Mouse (Mus musculus): ENCODE data around the gene Mepe.

The Mepe gene

DNA sequence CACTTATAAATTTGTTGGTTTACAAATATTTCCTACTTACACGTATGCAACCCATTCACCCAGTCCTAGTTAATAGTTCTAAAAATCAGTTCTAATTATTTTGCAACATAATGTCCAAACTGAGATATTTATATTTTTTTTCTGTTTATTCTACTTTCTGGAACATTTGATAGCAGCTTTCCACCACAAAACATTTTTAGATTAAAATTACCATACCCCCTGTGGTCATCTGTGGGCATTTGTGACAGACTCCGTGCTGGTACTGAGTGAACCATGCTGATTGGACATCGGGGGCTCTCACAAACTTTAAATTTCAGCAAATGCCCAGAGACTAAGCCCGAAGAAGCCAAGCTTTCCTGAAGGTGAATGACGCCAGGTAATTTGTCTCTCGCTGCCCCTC, at the start of gene Mepe:
Gene Mepe (plus strand): TSS at position 301 of the 400 bp plus-strand sequence.
- no peak for DNase-seq (ENCODE audit: low spot score)

DNA sequence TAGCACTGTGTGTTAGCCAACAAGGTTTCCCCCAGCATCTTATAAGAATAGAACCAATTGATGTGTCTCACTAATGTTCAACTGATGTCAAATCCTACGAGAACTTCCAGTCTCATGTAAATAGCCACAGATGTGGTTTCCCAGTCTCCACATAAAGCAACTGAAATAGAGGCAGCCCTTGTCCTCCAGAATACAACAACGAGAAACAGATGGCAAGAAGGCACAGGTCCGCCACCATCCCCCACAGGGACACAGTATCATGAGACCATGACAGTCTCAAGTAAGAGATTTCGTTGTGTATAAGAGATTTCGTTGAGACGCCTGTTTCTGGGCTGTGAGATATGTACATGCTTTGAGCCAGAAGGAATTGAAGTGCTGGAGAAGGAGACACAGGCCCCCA, 30.9 kb upstream of the Mepe start:
- no peak for DNase-seq (ENCODE audit: low spot score)

DNA sequence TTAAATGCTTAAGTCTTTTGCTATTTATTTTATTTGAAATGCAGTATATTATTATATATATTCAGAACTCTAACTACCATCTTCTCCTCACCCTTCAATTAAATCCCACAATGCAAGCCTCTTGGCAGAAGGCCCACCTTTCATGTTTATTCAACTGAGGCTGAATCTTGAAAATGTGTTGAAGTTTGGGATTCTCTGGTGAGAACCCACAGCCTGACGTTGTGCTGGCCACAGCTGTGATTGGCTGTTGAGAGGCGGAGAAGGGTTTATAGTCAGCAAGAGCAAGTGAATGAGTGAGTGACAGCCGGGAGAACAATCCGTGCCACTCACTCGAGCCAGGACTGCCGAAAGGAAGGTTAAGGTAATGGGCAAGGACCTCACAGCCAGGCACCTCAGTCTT, 26.1 kb upstream of the Mepe start, which contains the start of gene Ibsp:
Gene Ibsp (plus strand): TSS at position 178 of the 400 bp plus-strand sequence.
- DNase-seq (ENCODE audit: low spot score), result no peak

DNA sequence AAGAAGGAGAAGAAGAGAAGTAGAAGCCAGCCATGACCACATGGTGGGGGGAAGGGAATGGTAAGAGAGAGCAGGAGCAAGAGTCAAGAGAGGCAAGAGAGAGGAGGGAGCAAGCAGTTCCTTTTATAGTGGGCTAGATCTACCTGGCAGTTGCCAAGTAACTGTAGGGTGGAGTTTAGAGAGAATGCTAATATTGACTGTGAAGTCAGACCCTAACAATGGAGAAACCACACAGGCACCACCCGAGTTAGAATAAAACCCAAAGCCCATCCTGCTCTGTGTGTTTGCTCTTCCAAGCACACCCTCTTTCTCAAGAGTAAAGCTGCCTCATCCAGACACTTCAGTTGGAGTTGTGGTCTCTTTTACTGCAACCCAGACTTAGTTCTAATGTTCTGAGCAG, 11.1 kb upstream of the Mepe start:
- DNase-seq (ENCODE audit: low spot score), result no peak

DNA sequence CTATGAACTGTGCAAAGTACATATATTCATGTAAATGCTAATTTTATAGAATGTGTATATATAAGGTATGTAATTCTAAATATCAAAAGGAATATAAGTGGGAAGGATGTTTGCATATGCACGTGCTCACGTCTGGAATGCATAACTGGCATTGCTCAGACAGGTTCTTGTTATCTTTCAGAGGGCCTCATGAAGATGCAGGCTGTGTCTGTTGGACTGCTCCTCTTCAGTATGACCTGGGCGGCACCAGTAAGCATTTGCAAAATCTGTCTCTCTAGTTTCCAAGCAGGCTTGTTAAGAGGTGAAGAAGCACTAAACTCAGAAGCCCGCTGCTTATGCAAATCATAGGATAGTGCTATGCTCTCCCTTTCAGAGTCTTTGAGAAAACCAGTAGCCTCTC, 1.8 kb downstream of the Mepe start:
- no peak for DNase-seq (ENCODE audit: low spot score)

DNA sequence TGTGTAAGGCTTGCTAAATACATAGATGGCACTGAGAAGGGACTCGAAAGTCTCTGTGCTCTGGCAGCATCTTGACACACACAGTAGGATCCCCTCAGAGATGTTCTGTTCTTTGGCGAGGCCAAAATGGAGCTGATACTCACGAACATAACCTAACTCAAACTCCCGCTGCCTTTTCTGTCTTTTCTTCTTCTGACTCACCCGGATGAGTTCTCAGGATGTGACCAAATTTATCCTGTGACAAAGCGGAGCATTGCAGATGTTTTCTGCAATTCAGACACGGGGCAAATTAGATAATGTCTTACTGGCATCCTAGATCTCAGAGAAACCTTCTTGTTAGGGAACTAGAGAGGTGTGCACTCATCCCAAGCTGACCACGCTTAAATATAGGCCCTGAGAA, 2.3 kb downstream of the Mepe start:
- no peak for DNase-seq (ENCODE audit: low spot score)

DNA sequence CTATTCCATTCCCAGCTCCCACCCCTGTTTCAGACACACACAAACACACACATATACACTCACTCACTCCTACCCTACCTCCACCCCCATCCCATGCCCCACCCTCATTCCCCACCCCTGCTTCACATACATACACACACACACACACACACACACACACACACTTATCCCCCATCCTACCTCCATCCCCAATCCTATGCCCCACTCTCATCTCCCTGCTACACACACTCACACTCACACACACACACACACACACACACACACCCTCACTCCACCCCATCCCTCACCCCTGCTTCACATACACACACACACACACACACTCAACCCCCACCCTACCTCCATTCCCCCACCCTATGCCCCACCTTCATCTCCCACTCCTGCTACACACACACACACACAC, 2.7 kb downstream of the Mepe start:
- DNase-seq (ENCODE audit: low spot score), result no peak

DNA sequence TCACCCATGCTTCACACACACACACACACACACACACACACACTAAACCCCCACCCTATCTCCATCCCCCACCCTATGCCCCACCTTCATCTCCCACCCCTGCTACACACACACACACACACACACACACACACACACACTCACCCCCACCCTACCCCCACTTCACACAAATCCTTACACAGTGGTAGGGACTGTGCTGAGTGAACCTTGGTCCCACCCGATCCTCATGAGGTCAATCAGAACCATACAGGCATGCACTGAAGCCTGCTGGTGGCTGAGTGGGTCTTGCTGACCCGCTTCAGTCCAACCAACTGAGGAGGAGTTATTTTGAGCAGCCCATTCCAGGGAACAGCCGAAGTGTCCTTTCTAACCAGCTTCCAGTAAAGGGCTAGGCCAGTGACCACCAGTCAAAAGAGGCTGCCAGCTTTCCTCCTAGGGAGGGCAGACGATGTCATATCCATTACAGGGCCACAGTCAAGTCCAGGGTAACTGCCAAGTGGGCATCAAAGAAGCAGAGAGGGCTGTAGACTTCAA, 3.3 kb downstream of the Mepe start:
- peak; percentile 26 for DNase-seq (ENCODE audit: low spot score)

DNA sequence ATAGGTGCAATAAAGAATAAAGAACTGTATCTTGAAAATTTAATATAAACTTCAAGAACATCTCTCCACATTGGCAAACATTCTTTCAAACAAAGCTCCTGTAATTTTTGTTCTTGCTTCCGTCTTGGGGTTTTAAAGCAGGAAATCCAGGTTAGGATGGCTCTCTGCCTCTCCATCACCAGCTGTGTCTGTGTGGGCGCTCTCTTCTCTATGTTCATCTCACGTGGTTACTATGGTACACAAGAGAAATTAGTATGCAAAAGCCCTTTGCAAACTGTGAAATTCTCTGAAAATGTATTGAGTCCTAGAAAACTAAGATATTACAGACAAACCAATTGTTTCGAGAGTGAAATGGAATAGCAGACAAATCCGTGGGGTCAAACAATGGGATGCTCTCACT, 4.3 kb downstream of the Mepe start:
- DNase-seq (ENCODE audit: low spot score), result no peak

DNA sequence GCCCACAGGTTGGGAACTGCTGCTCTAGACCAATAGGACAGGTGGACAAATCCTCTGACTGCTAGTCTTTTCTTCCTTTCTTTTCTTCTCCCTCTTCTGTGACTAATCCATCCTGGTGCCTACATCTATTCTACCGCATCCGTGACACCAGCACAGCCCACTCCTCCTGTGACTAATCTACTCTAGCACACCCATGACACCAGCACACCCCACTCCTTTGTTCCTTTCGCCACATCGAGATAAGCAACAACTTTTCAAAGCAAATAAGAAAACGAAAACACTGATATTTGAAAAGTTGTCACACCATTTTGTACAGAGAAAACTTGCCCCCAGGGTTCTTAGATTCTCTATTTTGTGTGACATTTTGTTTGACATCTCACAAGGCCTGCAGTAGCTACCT, 5.0 kb downstream of the Mepe start:
- peak; percentile 7 for DNase-seq (ENCODE audit: low spot score)

DNA sequence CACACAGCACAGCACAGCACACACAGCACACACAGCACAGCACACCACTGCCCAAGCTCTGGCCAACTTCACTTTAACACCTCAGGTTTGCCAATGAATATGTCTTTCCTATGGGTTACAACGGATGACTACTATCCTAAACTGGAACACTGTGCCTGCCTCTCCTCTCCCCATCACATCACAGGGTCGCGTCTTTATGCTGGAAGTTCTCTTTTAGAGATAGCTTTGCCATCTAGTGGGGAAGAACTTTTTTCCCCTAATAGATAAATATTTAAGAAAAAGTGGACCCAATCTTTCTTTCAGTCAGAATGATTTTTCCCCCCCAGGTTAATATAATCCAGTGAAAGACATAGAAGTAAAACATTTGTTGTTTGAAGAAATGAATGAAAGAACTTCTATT, 7.2 kb downstream of the Mepe start:
- DNase-seq (ENCODE audit: low spot score), result no peak

DNA sequence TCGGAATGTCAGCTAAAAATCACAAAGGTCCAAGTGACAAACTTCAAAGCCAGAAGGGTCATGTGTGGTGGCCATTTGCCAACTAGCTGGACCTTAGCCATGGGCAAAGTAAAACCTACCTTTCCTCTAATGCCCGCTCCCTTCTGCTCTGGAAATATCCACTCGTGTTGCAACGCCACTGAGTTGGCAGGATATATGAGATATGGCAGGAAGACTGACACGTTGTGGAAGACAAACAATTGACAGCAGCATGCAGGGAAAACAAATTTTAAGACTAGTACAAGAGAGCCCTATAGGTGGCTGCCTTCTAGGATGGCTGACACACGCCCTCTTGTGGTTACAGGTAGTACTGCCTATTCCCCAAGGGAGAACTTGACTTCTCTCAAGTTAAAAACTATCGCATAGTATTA, 8.1 kb downstream of the Mepe start:
- peak; percentile 83 for DNase-seq (ENCODE audit: low spot score)

DNA sequence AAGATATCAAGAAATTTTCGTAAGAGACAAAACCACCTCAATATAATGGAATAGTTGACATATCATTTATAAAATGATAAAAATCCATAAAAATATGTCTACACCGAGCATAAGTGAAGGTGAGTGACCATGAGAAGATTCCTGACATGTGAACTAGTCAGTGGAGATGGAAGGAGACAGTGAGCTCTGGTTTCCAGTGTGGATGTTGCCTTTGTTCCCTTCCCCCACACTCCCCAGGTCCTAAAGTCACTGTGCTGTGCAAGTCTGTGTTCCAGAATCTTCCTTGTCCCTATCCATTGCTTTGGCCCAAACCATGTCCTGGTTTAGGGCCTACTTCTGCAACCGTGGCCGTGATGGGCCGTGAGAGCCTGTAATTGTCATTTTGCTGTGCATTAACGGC, 8.5 kb downstream of the Mepe start:
- DNase-seq (ENCODE audit: low spot score), result no peak

DNA sequence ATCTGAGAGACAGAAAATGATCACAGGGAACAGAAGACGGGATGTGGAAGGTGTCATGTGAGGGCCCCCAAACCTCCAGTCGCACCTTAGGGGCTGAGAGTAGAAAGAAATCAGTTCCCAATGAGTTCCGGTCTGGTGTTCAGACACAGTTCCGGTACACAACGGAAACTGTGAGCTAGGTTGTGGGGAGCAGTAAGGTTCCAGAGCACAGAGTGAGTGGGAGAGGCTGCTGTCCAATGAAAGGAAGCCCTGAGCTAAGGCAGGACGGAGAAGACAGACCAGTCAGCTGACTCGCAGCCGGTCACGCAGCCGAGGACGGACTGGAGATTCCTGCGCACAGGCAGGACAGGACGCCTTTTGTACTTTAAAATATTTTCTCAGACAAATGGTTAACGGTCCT, 9.4 kb downstream of the Mepe start:
- DNase-seq (ENCODE audit: low spot score), result no peak

DNA sequence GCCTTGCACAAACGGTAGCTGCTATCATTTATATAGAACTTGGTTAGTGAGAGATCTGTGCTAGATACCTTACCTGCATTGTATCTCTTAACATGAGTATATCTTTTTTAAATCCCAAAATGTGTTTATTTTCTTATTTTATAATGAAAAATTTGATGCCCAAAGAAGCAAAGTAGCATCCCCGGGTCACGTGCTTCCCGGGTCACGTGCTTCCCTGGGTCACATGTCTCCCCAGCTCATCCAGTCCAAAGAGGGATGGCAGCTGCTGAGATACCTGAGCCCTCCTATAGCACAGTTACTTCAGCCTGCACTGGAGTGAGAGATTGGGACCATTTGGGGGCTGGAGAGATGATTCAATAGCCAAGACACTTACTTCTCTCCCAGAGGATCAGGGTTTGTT, 10.8 kb downstream of the Mepe start:
- no peak for DNase-seq (ENCODE audit: low spot score)

DNA sequence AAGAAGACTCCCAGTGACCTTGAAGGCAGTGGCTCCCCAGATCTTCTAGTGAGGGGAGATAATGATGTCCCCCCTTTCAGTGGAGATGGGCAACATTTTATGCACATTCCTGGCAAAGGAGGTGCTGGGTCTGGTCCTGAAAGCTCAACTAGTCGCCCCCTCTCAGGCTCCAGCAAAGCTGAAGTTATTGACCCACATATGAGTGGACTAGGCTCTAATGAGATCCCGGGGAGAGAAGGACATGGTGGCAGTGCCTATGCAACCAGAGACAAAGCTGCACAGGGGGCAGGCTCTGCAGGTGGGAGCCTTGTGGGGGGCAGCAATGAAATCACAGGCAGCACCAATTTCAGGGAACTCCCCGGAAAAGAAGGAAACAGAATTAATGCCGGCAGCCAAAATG, 12.4 kb downstream of the Mepe start:
- DNase-seq (ENCODE audit: low spot score), result no peak

DNA sequence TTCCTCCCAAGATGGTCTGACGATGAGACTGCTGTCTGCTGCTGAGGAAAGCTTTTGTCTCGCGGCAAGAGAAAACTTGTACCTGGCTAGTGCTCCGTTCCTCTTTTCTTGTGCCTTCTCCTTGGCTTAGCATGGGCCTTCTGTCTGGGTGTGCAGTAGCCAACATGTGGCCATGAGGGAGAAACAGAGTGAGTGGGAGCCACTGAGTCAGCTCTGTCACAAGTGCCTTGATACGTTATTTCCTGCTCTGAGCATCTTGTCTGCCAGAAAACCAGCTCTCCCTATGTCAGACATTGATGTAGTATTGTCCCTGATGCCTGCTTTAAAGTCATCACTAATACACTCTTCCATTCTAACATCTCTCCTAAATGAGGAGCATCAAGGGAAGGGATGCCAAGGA, 13.9 kb downstream of the Mepe start:
- no peak for DNase-seq (ENCODE audit: low spot score)

DNA sequence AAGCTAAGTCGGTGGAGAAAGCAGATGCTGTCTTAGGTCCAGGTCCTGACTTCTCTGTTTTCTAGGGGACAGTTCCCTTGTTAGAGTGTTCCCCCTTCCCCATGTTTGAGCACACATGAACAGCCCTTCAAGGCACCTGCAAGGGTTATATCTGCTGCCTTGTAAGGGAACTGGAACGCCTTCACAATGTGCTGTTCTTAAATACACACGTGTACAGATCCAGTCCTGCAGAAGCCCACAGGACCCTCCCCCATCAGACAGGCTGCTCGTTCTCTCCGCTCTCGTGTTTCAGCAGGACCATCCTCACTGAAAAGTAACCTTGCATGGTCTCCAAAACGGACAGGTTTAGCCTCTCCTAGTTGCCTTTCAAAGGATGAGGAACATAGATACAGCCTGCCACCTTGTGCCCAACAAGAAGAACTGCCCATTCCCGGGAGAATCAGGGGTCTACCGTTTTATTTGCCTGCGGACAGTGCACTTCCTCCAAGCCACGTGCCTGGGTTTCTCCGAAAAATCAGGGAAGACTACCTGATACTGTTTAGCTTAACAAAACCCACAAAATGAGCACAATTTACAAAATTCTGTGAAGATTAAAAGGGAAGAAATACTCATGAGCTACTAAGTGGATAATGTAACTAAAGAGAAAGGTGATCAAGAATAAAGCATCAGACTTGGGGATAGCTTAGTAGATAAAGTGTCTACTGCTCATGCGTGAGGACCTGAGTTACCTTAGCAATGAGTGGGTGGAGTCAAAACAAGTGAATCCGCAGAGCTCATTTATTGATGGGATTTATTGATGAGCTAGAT, 14.8 kb downstream of the Mepe start:
- peak; percentile 59 for DNase-seq (ENCODE audit: low spot score)

DNA sequence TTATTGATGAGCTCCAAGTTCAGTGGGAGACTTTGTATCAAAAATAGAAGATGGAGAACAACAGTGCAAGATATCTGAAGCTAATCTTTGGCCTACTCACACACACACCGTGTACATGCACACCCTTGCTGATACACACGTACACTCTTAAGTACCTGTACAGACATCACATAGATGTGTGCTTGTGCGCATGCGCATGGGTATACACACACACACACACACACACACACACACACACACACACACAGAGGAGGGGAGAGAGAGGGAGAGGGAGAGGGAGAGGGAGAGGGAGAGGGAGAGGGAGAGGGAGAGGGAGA, 15.3 kb downstream of the Mepe start:
- no peak for DNase-seq (ENCODE audit: low spot score)

DNA sequence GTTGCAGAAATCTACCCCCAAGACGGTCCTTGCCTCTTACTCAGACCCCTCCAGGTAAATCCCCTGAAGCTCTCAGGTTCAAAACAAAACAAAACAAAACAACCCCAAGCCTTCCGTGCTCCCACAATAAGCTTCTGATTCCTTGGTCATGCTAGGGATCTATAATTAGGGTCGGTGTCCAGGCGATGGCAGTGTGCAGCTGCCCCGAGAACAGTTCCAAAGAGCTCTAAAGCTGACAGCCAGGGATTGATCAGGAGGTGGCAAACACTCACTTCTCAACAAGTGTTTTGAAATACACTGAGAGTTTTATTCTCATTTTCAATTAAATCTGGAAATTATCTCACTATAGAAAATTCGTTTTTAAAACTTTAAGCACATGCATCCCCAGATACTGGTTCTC, 17.8 kb downstream of the Mepe start:
- DNase-seq (ENCODE audit: low spot score), result no peak

DNA sequence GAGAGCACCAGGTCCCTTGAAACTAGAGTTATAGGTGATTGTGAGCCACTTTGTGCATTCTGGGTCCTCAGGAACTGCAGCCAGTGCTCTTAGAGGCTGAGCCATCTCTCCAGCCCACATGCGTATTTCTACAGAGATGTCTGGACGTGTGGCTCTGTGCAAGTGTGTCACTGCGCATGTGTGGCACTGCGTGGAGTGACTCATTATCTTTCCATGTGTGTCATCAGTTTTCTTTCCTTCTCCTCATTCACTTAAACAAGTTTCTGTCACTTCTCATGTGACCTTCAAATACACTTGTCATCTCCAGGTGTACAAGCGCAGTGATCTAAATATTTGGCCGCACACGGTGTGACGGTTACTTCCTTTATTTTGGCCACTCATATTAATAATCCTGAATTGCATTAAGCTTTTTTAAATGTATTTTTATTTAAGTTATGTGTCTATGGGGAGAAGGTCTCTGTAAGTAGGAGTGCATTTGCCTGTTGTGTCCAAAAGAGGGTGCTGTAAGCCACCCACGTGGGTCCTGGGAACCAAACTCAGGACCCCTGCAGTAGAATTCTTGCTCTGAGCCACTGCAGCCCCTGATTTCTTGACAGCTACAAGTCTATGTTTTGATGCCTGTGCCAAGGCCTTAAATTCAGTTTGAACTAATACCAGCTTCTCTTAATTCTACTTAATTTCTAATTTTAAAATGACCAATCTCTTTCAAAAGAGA, 19.6 kb downstream of the Mepe start:
- DNase-seq (ENCODE audit: low spot score), result no peak

DNA sequence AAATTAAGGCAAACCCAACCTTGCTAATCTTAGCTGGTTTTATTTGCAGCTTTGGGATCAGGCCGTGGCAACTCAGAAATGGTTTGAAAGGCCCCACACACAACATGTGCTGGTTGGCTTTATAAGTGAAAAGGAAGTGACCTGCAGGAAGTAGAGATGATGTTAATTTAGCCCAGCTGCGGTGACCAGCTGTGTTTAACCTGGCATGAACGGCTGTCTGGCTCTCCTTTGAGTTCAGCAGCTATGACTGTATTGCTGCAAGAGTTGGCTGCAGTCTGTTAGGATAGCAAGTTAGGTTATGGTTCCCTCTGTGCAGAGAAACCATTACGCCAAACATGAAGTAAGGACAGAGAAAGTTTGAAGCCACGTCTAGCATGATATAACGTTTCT, 20.1 kb downstream of the Mepe start:
- DNase-seq (ENCODE audit: low spot score), result no peak

DNA sequence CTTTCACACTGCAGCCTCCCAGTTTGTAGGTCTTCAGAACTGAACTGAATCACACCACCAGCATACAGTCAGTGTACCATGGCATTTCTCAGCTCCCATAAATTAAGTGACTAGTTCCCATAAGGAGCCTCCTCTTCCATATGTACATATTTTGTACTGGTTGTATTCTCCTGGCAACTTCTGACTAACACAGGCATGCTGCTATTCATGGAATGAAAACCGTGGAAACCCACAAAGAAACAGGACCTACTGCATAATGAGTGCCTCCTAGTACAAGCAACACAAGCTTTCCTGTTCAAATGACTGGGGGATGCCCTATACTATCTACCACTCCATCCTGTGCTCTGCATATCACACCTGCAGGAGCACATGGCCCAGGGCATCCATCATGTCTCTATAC, 25.9 kb downstream of the Mepe start:
- DNase-seq (ENCODE audit: low spot score), result no peak

DNA sequence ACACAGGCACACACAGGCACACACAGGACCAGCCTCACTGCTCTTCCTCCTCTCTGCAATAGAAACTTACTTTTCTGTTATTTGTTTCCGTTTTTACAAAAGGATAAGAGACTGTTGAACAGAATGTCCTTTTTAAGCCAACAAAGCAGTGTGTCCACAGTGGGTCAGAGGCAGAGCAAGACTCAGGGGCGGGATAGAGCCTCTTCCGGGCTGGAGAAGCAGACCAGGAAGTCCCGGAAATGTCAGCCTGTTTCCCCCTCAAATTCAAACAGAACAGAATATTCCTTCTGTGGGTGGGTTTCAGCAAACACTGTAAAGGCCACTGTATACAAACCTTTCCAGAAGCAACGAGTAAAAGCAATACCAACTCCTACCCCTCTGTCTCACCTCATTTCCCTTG, 26.7 kb downstream of the Mepe start:
- DNase-seq (ENCODE audit: low spot score), result no peak

Measured in testis, postnatal 10 days (tissue).